Mouse (Mus musculus): ENCODE measurements around the gene Abtb2. TPM values are rescaled to one million over a fixed set of nuclear protein-coding genes. Genes with fewer than 3 reads are reported as not detected.

Abtb2 gene
- total RNA-seq, 2 experiments from 2014 or later, result 23.2 to 26.2 TPM

- intact Hi-C loops (cut with DNase I), result no loop called here
- DNase-seq (ENCODE audit: low spot score), result no peak
Observed at GRCm38 (mm10) chr2:103680364-103681110, 114.4 kb downstream of the Abtb2 start.

GRCm38 (mm10) chr2:103681149-103681548 lies 115.0 kb downstream of the Abtb2 start:
- DNase-seq (ENCODE audit: low spot score), result no peak

GRCm38 (mm10) chr2:103682261-103682722 lies 116.2 kb downstream of the Abtb2 start:
- intact Hi-C loops (cut with DNase I), result no loop called here
- DNase-seq (ENCODE audit: low spot score), result no peak

More at GRCm38 (mm10) chr2:103681149-103681548, 115.0 kb downstream of the Abtb2 start:
- intact Hi-C loops (cut with DNase I), result no loop called here

GRCm38 (mm10) chr2:103682927-103683442 lies 116.9 kb downstream of the Abtb2 start:
- intact Hi-C loops (cut with DNase I), result no loop called here
- DNase-seq (ENCODE audit: low spot score), result no peak

- DNase-seq (ENCODE audit: low spot score), result no peak
- intact Hi-C loops (cut with DNase I), result no loop called here
Observed at GRCm38 (mm10) chr2:103684431-103684830, 118.3 kb downstream of the Abtb2 start.

GRCm38 (mm10) chr2:103684926-103685577 lies 118.9 kb downstream of the Abtb2 start:
- no peak for DNase-seq (ENCODE audit: low spot score)
- intact Hi-C loops (cut with DNase I), result loop anchor here (5.0 kb wide), 1 partner anchor 43 kb away; no protein-coding TSS in a partner anchor

GRCm38 (mm10) chr2:103685581-103685980 lies 119.5 kb downstream of the Abtb2 start:
- intact Hi-C loops (cut with DNase I), result loop anchor here (5.0 kb wide), 1 partner anchor 43 kb away; no protein-coding TSS in a partner anchor
- no peak for DNase-seq (ENCODE audit: low spot score)

- intact Hi-C loops (cut with DNase I), result loop anchor here (5.0 kb wide), 1 partner anchor 45 kb away; no protein-coding TSS in a partner anchor
- DNase-seq (ENCODE audit: low spot score), result no peak
Observed at GRCm38 (mm10) chr2:103687143-103687542, 121.0 kb downstream of the Abtb2 start.

- no peak for DNase-seq (ENCODE audit: low spot score)
- intact Hi-C loops (cut with DNase I), result loop anchor here (5.0 kb wide), 1 partner anchor 46 kb away; no protein-coding TSS in a partner anchor
Observed at GRCm38 (mm10) chr2:103687888-103688287, 121.8 kb downstream of the Abtb2 start.

GRCm38 (mm10) chr2:103690425-103690824 lies 124.3 kb downstream of the Abtb2 start:
- intact Hi-C loops (cut with DNase I), result no loop called here
- DNase-seq (ENCODE audit: low spot score), result peak; percentile 30

- intact Hi-C loops (cut with DNase I), result no loop called here
- no peak for DNase-seq (ENCODE audit: low spot score)
Observed at GRCm38 (mm10) chr2:103690828-103691227, 124.7 kb downstream of the Abtb2 start.

GRCm38 (mm10) chr2:103691278-103691677 lies 125.2 kb downstream of the Abtb2 start:
- DNase-seq (ENCODE audit: low spot score), result no peak
- intact Hi-C loops (cut with DNase I), result no loop called here

- no peak for DNase-seq (ENCODE audit: low spot score)
- intact Hi-C loops (cut with DNase I), result no loop called here
Observed at GRCm38 (mm10) chr2:103692810-103693209, 126.7 kb downstream of the Abtb2 start.

- intact Hi-C loops (cut with DNase I), result no loop called here
- no peak for DNase-seq (ENCODE audit: low spot score)
Observed at GRCm38 (mm10) chr2:103694777-103695563, 128.9 kb downstream of the Abtb2 start.

GRCm38 (mm10) chr2:103696177-103696576 lies 130.1 kb downstream of the Abtb2 start:
- intact Hi-C loops (cut with DNase I), result no loop called here
- no peak for DNase-seq (ENCODE audit: low spot score)

- no peak for DNase-seq (ENCODE audit: low spot score)
- intact Hi-C loops (cut with DNase I), result loop anchor here (5.0 kb wide), 2 partner anchors 38 to 133 kb away; partner anchors contain the start of gene Abtb2
Observed at GRCm38 (mm10) chr2:103700514-103700913, 134.4 kb downstream of the Abtb2 start.

GRCm38 (mm10) chr2:103703336-103703735 lies 137.2 kb downstream of the Abtb2 start:
- intact Hi-C loops (cut with DNase I), result loop anchor here (5.0 kb wide), 2 partner anchors 41 to 136 kb away; partner anchors contain the start of gene Abtb2

GRCm38 (mm10) chr2:103703865-103704264 lies 137.8 kb downstream of the Abtb2 start:
- intact Hi-C loops (cut with DNase I), result loop anchor here (5.0 kb wide), 2 partner anchors 42 to 137 kb away; partner anchors contain the start of gene Abtb2
- DNase-seq (ENCODE audit: low spot score), result no peak

More at GRCm38 (mm10) chr2:103703336-103703735, 137.2 kb downstream of the Abtb2 start:
- no peak for DNase-seq (ENCODE audit: low spot score)

- intact Hi-C loops (cut with DNase I), result no loop called here
- no peak for DNase-seq (ENCODE audit: low spot score)
Observed at GRCm38 (mm10) chr2:103705826-103706225, 139.7 kb downstream of the Abtb2 start.

GRCm38 (mm10) chr2:103706226-103706625 lies 140.1 kb downstream of the Abtb2 start:
- intact Hi-C loops (cut with DNase I), result no loop called here
- DNase-seq (ENCODE audit: low spot score), result peak; percentile 27
